Mouse (Mus musculus): ENCODE measurements around the gene Derl3.

Gene Derl3

GRCm38 (mm10) chr10:75913013-75913589 lies 19.9 kb downstream of the Derl3 start:
- no peak for DNase-seq (ENCODE audit: low spot score)

- no peak for DNase-seq (ENCODE audit: low spot score)
Observed at GRCm38 (mm10) chr10:75915557-75915956, 22.3 kb downstream of the Derl3 start.

- no peak for DNase-seq (ENCODE audit: low spot score)
Observed at GRCm38 (mm10) chr10:75916840-75917239, 23.6 kb downstream of the Derl3 start.

- no peak for DNase-seq (ENCODE audit: low spot score)
Observed at GRCm38 (mm10) chr10:75919026-75919425, 25.8 kb downstream of the Derl3 start.

GRCm38 (mm10) chr10:75921026-75921725 lies 28.0 kb downstream of the Derl3 start, which contains the start of gene Smarcb1:
Gene Smarcb1 (minus strand): TSS chr10:75921617.
- peak; percentile 88 for DNase-seq (ENCODE audit: low spot score)

GRCm38 (mm10) chr10:75921726-75922560 lies 28.7 kb downstream of the Derl3 start:
- DNase-seq (ENCODE audit: low spot score), result no peak

GRCm38 (mm10) chr10:75924324-75924723 lies 31.1 kb downstream of the Derl3 start:
- no peak for DNase-seq (ENCODE audit: low spot score)

- DNase-seq (ENCODE audit: low spot score), result no peak
Observed at GRCm38 (mm10) chr10:75926396-75926795, 33.2 kb downstream of the Derl3 start.

- no peak for DNase-seq (ENCODE audit: low spot score)
Observed at GRCm38 (mm10) chr10:75930304-75930703, 37.1 kb downstream of the Derl3 start.

GRCm38 (mm10) chr10:75931311-75931710 lies 38.1 kb downstream of the Derl3 start:
- no peak for DNase-seq (ENCODE audit: low spot score)

GRCm38 (mm10) chr10:75932081-75932678 lies 39.0 kb downstream of the Derl3 start:
- no peak for DNase-seq (ENCODE audit: low spot score)

- DNase-seq (ENCODE audit: low spot score), result no peak
Observed at GRCm38 (mm10) chr10:75932891-75933290, 39.7 kb downstream of the Derl3 start, which contains the start of gene Chchd10. Gene Chchd10 (plus strand): TSS chr10:75933130.

GRCm38 (mm10) chr10:75934991-75935390 lies 41.8 kb downstream of the Derl3 start:
- DNase-seq (ENCODE audit: low spot score), result no peak

GRCm38 (mm10) chr10:75935680-75936541 lies 42.7 kb downstream of the Derl3 start, which contains the start of gene Mmp11:
Gene Mmp11 (minus strand): TSS chr10:75936496.
- DNase-seq (ENCODE audit: low spot score), result peak; percentile 74

- no peak for DNase-seq (ENCODE audit: low spot score)
Observed at GRCm38 (mm10) chr10:75936909-75937667, 43.9 kb downstream of the Derl3 start.

GRCm38 (mm10) chr10:75937851-75938643 lies 44.8 kb downstream of the Derl3 start:
- DNase-seq (ENCODE audit: low spot score), result no peak

GRCm38 (mm10) chr10:75939481-75940234 lies 46.4 kb downstream of the Derl3 start:
- peak; percentile 70 for DNase-seq (ENCODE audit: low spot score)

- no peak for DNase-seq (ENCODE audit: low spot score)
Observed at GRCm38 (mm10) chr10:75940520-75940919, 47.3 kb downstream of the Derl3 start, which contains the start of gene Gm867. Gene Gm867 (minus strand): TSS chr10:75940672.

Measured in spleen, adult 12 weeks (tissue).